Mouse (Mus musculus) cerebellum, adult 9-10 months (tissue): ENCODE results near the gene Anxa6.
A peak's percentile ranks its signal among the peaks of the same experiment; 100 is the strongest.

ENCODE experiments used
- DNase-seq: peaks from one replicate; pipeline ENCODE4 v3.0.0; 2022

Anxa6 gene

DNA sequence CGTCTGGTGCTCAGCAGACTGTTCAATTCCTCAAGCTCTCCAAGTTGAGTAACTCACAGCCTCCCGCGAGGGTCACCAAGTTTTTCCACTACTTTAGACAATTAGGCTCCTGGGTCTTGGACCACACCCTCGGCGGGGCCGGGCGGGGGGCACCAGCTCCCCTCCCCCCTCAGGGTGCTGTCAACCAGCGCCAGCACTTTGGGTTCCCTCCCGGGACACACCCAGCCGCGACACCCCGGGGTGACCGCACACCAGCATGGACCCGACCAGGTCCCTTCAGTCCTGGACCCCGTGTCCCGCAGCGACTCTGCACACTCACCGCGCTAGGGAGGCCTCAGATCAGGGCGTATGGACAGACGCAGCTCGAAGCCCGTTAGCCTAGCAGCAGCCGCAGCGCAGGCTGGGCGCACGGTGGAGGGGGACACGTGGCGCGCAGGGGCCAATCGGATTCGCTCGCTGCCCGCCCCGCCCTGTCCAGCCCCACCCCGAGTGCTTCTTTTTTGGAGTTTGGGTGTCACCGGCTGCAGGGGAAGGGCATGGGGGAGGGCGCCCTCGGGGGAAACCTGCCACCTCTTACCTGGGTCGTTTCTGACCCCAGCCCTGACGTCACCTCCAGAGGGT, at the start of gene Anxa6:
Anxa6 (minus strand) TSS at position 406 of the 621 bp plus-strand sequence.
- DNase-seq, result peak; percentile 78

DNA sequence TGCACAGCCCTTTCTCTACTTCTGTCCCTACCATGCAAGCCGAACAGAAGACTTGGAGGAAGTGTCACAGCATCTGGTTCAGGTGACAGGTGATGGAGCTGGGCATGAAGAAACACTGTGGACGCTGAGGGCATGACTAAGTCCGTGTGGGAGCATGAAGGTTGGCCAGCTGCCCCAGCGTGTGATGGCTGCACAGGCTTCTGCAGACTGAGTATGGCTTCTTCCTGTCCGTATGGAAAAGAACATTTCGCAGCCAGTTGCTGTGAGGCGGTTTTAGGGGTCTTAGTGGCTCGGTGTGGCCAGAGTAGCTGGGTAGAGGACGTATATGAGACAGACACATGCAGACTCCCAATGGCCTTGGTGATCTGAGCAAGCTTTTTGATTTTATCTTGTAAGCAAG, 48.0 kb upstream of the Anxa6 start:
- DNase-seq, result no peak

DNA sequence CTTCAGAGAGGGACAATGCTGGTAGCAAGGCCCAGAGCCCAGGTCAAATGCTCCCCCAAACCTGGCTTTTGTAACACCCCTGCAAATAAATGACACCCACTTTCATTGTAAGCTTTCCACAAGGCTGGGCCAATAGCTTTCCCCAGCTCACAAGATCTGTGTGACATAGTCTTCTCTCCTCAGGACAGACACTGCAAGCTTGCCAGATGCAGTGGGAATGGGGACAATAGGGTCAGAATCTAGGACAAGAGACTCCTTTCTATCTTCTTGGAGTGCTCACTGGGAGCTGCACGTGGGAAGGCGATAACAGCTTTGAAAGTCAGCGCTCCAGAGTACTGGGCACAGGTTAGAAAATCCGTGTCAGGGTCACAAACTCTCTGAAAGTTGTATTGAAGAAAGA, 45.9 kb upstream of the Anxa6 start:
- no peak for DNase-seq

DNA sequence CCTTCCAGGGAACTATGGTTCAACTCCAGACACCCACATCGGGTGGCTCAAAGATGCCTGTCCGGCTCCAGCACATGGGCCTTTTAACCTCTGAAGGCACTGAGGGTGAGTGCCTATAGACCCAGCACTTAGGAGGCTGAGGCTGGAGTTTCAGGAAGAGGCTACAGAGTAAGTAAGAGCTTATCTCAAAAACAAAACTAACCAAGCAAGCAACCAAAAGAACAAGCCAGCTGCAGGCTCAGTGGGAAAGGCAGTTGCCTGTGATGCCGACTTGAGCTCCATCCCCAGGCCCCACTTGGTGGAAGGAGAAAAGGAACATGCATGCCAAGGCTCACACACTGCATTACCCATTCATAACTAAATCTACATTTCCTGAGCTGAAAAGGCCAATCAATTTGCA, 45.3 kb upstream of the Anxa6 start:
- DNase-seq, result no peak

DNA sequence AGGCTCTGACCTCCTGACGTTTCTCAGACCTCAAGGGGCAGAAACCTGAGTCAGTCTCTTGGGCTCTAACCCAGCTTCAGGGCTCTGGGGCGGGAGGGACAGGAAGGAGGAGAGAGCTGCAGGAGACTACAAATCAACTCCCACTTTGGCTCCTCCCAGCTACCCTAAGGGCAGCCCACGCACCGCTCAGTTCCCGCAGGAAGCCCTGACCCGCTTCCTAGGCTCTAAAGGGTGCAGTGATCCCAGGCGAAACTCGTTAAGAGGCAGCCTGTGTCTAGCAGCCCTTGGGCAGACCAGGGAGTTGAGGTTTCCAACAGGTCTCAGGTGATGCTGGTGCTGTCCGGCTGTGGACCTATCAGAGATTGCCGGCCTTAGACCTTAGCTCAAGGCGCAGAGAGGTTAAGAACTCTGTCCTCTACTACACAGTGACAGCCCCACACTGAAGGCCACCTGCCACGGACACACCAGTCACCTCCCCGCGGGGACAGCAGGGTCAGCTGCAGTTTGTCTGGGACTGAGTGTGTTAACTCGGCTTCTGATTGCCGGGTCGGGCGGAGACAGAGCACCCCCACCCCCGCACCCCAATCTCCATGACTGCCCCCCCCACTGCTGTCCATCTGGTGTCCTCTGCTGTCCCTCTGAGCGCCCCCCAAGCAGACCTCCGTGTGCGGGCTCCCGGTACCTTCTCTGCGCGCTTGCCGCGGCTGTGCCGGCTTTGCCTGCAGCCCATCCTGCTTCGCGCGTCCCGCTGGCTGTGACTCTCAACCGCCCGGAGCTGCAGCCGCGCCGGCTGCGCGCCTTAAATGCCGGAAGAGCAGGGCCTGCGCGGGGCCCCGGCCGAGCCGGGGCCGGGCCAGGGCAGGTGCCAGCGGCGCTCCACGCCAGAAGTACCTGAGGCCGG, 44.3 kb upstream of the Anxa6 start, which contains the start of gene Ccdc69:
Ccdc69 (minus strand) TSS at position 801 of the 901 bp plus-strand sequence.
- DNase-seq, result peak; percentile 69

DNA sequence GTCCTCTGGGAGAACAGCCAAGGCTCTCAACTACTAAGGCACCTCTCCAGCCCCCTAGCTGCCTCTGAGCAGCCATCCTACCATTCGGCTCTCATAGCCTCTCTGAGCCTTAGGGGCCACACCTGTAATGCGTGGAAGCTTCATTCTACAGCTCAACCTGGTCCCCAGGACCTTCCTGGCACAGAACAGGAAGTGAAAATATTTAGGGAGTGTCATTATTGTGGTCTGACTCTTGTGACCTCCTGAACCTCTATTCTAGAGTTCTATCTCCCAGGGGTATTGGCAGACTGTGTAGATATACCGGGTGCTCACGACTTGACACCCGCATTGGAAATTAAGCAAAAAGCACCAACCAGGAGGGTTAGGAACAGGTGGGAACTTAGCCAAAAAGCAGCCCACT, 43.0 kb upstream of the Anxa6 start:
- DNase-seq, result peak; percentile 38

DNA sequence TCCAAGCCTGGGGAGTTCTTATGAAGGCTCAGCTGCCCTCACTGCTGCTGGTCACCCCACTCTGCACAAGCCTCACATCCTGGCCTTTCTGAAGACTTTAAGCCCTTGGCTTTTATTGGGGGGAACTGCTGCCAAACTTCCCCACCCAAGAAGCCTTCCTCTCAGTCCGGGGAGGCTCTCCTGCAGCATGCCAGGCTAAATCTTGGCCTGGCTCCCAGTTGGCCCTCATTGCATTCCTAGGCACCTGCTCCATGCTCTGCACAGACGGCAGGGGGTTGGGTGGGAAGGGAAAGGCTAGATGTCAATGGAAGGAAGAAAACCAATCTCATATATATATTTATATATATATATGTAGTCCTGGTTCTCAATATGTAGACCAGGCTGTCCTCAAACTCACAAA, 42.4 kb upstream of the Anxa6 start:
- peak; percentile 81 for DNase-seq

DNA sequence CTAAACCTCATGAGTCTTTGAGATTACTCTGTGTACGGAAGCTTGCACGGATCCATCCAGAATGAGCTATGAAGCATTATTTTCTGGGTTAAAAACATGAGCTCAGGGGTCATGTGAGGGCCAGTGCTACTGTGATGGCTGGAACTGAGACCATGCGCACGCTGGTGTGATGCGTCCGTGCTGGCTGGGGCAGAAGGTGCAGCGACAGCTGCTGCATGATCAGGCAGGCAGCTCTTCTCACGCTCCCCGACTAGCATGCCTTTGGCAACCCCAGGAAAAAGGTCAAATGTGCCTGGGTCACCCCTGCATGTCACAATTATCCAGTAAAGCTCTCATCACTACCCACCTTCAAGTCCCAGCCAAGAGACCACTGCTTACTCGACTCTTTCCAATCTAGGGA, 39.9 kb upstream of the Anxa6 start:
- DNase-seq, result no peak

DNA sequence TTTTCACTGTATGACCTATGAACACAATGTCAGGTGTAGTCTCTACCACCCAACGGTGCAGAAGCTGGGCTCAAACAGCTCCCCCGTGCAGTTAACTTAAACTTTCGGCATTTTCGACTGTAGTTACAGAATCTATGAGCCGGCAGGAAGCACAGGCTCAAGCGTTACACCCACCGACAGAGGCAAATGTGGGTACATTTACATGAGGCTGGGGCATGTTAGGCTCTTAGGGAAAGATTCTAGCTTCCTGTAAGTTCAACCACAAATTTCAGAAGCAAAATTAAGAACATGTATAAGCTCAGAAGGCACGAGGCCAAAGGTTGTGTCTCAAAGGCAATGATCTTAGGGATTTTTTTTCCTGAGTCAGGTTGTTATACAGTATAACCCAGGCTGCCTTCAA, 39.2 kb upstream of the Anxa6 start:
- DNase-seq, result no peak

DNA sequence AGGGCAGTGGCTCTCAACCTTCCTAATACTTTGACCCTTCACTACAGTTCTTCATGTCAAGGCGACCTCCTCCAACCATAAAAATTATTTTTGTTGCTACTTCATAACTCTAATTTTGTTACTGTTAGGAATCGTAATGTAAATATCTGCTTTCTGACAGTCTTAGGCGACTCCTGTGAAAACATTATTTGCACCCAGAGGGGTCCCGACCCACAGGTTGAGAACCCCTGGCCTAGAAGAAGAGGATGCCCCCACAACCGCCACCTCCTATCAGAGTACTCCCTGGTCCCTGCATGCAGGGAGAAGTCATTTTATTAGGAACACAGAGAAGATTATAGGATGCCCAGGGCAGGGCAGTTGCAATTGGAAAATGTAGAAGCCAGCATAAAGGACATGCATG, 38.1 kb upstream of the Anxa6 start:
- no peak for DNase-seq

DNA sequence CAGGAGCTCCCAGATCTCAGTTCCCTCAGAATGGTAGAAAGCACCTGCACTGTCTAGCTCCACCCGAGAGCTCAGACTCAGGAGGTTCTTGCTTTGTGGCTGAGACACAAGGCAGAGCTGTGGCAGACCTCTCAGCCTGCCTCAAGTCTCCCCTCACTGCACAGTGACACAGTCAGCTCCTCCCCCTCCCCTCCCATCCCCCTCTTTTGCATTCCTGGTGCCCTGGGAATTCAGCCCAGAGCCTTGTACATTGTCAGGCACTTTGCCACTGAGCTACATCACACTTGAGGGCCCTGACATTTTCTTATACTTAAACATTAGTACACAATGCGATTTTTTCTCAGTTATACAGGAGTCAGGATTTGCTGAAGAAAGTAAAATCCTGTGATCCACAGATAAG, 35.8 kb upstream of the Anxa6 start:
- DNase-seq, result no peak

DNA sequence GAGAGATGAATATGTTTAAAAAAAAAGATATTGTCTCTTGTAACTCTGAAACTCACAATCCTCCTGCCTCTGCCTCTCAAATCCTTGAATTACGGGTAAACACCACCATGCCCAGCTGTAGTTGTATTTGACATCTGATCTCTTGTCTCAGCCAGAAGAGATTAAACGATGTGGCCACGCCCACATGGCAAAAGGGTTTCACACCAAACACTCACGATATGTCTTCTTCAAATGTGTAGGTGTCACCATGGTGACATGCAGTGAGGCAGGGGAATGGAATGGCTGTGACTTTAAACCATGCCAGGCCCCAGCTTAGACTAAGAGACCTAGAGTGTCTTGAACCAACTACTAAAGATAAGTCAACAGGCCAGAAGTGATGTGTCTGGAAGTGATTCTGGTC, 33.7 kb upstream of the Anxa6 start:
- no peak for DNase-seq

DNA sequence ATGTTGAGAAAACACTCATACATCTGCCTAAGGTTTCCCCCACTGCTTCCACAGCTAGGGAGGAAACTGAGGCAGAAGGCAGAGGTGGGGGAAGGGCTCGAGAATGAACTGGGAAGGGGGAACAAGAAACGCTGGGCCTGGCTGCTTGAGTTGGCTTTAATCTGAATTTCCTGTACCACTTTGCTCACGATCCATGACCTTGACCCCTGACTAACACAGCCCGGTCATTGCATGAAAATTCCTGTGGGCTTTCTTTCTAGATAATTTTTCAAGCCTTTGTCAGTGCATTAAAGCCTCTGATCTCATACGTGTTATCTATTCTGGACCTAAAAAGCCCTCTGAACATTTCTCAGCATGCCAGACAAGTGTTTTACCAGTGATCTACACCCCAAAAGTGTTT, 29.6 kb upstream of the Anxa6 start:
- no peak for DNase-seq

DNA sequence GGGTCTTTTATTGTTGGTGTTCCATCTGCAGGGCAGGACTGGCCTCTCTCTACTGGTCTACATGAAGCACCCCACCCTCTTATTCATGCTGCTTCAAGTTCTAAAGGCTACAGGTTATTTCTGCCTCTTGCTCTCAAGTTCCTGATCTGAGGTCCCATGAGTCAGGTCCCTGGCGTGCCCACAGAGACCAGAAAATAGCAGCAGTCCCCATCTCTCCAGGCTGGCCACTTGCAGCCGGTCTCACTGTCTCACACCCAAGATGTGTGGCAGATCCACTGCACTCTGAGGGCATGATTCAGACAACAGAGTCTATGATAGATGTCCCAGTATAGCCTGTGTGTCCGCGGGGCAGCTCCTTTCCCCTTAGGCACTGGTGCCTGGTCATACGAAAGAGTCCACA, 27.6 kb upstream of the Anxa6 start:
- no peak for DNase-seq

DNA sequence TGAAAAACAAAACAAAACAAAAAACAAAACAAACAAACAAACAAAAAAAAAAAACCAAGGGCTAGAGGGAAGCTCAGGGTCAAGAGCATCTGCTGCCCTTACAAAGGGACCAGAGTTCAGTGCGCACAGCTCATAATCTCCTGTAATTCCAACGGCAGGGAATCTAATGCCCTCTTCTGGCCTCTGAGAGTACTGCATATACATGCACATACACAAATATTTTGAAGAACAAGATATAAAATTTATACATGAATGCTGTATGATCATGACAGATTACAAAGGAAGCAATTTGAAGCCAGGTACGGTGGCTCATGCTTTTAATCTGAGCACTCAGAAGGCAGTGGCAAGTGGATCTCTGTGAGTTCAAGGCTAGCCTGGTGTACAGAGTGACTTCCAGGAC, 24.3 kb upstream of the Anxa6 start:
- DNase-seq, result no peak

DNA sequence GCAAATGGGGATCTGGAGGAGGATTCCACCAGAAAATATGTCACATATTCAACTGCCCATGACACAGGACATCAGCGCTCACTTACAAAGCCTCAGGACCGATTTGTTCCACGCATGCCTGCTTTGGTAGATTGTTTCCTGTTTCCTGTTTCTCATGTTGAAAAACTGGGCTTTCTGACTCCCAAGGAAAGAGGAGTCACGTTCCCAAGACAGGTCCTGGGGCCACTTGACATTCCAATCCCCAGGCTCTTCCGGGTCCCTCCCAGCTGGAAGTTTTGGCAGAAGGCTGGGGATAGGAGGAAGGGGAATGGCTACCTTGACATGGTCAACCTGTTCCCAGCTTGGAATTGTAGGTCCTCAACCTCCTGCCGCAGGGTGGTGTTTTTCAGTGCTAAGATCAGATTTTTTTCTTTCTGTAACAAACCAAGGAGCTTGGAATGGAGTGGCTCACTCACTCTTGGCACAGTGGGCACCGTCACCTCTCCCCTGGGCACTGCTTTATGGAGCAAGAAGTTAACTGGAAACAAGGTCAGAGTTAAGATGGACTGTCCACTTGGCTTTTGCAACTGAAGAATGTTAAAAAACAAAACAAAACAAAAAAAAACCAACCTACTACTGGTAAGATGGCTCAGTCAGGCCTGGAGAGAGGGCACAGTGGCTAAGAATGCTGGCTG, 17.7 kb upstream of the Anxa6 start:
- no peak for DNase-seq

DNA sequence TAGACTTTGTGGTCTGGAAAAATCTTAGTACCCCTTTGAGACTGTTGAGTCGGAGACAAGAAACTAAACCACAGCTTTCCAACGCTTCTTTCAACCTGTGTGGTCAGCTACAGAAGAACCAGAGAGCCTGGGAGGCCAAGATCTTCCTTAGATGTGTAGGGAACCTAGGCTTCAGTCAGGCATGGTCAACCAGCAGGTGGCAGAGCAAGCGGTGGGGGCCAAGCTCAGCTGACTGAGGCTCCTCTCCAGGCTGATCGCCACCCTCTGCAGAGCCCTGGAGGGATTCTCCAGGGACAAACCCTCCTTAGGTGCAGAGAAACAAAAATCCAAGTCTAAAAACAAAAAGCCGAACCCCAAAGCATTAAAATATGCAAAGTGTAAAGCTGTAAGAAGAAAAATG, 13.4 kb upstream of the Anxa6 start:
- DNase-seq, result no peak

DNA sequence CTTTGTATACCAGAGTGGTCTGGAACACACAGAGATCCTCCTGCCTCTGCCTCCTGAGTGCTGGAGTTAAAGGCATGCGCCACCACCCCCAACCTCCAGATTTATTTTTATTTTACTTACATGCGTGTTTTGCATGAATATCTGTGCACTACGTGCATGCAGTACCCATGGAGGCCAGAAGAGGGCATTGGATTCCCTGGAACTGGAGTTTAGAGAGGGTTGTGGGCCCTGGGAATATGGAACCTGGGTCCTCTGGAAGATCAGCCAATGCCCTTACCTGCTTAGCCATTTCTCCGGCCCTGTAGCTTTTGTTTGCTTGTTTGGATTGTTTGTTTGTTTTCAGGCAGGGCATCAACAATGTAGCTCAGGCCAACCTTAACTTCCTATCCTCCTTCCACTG, 8.1 kb upstream of the Anxa6 start:
- no peak for DNase-seq

DNA sequence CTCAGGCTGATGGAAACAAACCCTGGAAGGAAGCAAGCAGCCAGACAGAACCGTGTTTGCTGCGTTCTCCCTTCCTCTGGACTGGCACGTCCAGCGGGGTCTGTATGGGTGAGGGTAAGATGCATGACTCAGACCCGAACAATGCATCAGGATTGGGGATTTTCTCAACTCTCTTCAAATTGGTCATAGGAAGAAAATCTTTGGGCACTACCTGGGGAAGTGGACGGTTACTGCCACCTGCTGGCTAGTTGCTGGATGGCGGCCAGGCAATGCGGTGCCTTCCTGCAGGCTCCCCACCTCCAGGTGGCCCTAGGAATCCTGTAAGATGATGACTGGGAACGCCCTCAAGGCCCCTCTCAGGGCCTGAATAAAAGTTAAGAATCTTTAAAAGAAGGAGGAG, 6.3 kb upstream of the Anxa6 start:
- peak; percentile 66 for DNase-seq

DNA sequence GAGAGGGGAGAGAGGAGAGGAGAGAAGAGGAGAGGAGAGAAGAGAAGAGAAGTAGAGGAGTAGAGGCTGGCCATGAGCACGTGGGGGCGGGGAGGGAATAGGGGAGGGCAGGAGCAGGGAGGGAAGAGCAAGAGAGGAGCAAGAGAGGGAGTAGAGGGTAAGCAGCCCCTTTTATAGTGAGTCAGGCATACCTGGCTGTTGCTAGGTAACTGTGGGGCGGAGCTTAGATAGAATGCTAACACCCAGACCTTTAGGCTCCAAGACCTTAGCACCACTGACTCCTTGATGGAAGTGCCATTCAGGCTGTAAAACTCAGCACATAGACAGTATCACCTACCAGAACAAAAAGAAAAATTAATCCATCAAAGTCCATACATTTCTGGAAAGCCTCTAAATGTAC, 3.4 kb upstream of the Anxa6 start:
- DNase-seq, result no peak

DNA sequence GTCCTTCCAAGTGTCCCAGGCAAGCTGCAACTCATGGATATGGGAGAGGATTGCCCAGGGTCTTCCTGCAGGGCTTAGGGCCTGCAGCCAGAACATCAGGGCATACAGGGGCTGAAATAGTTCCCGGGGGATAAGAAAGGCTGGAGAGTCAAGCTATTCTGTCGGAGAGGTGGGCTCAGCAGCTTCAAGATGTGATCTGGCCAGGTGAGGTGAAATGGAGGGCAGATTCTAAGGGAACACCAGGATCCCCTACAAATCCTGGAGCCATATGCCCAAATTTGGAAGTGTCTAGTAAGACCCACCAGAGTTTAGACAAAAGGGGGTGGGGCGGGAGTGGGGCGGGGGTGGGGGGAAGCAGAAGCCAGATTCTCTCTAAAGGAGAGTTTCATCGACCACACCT, 959 bp downstream of the Anxa6 start:
- no peak for DNase-seq

DNA sequence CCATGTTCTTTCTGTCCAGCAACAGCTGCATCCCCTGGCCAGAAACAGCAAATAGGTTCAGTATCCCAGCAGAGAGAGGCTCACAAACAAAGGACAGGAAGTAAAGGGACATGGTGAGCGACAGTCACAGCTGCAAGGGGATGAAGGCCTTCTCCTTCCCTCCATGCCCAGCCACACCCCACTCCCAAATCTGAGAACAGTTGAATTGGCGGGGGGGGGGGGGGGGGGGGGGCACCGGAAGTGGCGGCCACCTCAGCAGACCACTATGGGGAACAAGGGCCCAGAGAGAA, 1.3 kb downstream of the Anxa6 start:
- no peak for DNase-seq

DNA sequence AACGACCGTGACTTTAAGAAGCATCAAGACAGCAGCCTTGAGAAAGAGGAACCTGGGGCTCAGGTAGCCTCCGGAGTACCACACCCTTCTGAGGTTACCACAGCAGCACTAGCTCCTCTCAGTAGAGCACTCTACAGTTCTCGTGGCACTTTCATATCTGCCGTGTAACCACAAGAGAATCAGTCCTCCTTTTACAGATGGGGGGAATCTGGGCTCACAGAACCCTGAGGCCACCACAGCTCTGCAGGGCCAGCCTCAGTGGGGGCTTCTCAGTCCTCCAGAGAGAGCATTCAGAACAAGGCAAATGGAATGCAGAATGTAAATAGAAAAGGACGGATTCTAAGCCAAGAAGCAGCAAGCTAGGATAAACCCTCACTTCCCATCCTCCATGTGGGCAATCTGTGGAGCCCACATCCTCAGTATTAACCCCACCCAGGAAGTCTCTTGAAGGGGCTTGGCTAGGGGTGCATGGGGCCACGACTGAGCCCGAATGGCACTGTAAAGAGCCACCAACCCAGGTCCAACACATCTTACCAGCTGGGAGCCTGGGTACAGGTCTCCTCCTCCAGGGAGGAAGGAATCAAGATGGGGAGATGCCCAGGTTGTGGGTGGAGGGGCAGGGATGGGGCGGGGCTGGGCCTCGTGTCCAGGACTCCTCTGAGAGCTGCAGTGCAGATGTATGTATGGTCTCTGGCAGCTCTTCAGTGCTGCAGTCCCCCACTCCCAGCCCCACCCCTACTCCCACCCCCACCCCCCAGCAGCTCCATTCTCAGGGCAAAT, 1.8 kb downstream of the Anxa6 start:
- no peak for DNase-seq
